Mouse (Mus musculus): ENCODE measurements at regions not wholly inside any gene's neighbourhood (a gene's known extent, or its start where the extent isn't known, plus 50 kb on each side); places are given as distances from the start of the nearest gene placed in this dataset.
A peak's percentile ranks its signal among the peaks of the same experiment; 100 is the strongest.

GRCm38 (mm10) chr3:134050649-134051048 lies 185.6 kb upstream of the Cxxc4 start:
- ATAC-seq (replicated peaks; ENCODE audit: low read depth, poor library complexity, severe bottlenecking): no peak

DNA sequence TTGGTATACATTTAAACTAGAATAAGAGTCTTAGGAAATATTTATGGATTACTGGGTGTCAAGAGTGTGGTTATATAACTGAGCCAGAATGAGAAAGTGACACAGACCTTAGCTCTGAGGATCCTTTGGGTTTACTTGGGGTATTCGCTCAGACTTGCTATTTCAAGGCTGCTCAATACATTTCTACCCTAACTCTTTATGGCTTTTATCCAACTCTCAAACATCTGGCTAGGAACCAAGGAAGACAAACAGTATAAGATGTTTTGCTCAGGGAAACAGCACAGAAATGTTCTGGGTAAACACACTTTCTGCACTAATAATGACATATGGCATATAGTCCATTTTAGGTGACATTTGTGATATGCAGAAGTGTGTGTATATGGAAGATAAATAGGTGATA lies 153.8 kb upstream of the Cxxc4 start:
- ATAC-seq (replicated peaks; ENCODE audit: low read depth, poor library complexity, severe bottlenecking): no peak

- ATAC-seq (replicated peaks; ENCODE audit: low read depth, poor library complexity, severe bottlenecking): peak; percentile 95
These were observed 136.7 kb upstream of the Cxxc4 start for GRCm38 (mm10) chr3:134099471-134100125.

DNA sequence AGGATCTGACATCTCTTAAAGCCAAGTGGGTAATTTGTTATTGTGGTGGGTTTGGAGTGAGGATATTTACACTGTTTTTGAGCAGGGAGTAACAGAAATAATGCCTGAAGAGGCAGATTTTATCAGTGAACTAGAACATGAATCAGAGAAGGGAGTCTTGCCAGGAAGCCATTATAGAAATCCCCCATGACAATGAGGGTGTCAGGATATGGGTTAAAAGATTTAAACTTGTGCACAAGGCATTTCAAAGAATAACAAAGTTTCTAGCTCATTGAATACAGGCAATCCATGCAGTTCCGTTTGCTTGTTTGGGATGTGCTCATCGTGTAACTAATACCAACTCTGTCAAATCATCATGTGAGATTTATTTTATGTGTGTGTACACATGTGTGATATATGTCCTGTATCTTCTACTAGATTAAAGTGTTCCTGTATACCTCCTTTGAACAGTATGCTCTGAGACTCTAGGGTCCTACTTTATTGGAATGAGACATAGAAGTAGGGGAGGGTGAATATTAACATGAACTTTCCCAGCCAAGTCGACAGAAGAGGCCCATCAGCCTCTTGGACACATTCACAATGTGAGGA lies 134.0 kb upstream of the Cxxc4 start:
- ATAC-seq (replicated peaks; ENCODE audit: low read depth, poor library complexity, severe bottlenecking): no peak

GRCm38 (mm10) chr3:134104625-134105024 lies 131.7 kb upstream of the Cxxc4 start:
- no peak for ATAC-seq (replicated peaks; ENCODE audit: low read depth, poor library complexity, severe bottlenecking)

- no peak for ATAC-seq (replicated peaks; ENCODE audit: low read depth, poor library complexity, severe bottlenecking)
These were observed 131.2 kb upstream of the Cxxc4 start for GRCm38 (mm10) chr3:134105112-134105511.

- ATAC-seq (replicated peaks; ENCODE audit: low read depth, poor library complexity, severe bottlenecking): no peak
These were observed 130.7 kb upstream of the Cxxc4 start for GRCm38 (mm10) chr3:134105567-134105966.

GRCm38 (mm10) chr3:134114501-134114900 lies 121.8 kb upstream of the Cxxc4 start:
- ATAC-seq (replicated peaks; ENCODE audit: low read depth, poor library complexity, severe bottlenecking): no peak

- ATAC-seq (replicated peaks; ENCODE audit: low read depth, poor library complexity, severe bottlenecking): no peak
These were observed 121.3 kb upstream of the Cxxc4 start for GRCm38 (mm10) chr3:134115007-134115406.

DNA sequence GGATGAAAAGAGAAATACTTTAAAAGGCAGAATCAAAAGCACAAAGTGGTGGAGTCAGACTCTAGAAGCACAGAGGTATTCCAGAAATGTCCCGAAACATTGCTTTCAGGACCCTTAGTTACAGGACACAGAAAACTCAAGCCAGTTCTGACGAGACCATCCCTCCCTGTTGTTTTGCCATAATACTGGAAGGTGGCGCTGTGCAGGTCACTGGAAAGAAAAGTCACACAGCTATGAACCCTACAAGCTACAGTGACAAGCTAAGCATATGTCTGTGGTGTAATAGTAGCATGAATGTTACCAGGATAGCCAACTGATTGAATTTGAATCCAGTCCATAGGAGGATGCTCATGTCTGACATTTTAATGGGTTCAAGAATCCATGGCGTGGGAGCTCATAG lies 117.4 kb upstream of the Cxxc4 start:
- no peak for ATAC-seq (replicated peaks; ENCODE audit: low read depth, poor library complexity, severe bottlenecking)

DNA sequence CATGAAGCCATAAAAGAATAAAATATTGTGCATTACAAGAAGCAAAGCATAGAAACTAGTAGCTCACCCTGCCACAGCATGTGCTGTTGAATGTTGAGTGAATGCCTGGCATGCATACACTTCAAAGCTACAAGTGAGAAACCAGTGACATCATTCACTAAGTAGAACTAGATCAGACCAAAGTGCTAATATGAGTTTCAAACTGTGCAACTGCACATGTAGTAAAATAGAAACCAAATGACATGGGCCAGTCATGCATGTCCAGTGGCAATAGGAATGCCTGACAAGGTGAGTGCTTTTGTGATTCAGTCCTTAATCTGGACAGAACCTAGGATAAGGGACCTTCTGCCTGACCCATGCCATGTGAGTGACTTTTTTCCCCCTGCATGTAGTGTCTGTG lies 111.3 kb upstream of the Cxxc4 start:
- no peak for ATAC-seq (replicated peaks; ENCODE audit: low read depth, poor library complexity, severe bottlenecking)

DNA sequence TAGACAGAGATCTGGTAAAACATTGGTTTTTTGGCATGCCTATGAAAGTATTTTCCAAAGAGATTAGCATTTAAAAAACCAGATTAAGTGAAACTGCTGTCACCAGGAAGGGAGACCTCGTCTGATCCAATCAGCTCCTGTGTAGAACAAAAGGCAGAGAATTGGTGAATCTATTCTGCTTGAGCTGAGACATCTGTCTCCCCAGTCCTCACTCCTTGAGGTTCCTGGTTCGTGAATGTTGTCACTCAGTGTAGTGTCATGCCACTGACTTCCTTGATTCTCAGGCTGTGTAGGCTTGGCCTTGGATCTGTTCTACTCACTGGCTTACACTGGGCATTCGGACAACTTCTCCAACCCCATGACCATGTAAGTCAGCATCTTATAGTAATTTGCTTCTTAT lies 105.9 kb upstream of the Cxxc4 start:
- no peak for ATAC-seq (replicated peaks; ENCODE audit: low read depth, poor library complexity, severe bottlenecking)

- ATAC-seq (replicated peaks; ENCODE audit: low read depth, poor library complexity, severe bottlenecking): no peak
These were observed 91.0 kb upstream of the Cxxc4 start for GRCm38 (mm10) chr3:134145251-134145650.

GRCm38 (mm10) chr3:134145935-134146334 lies 90.3 kb upstream of the Cxxc4 start:
- ATAC-seq (replicated peaks; ENCODE audit: low read depth, poor library complexity, severe bottlenecking): no peak

DNA sequence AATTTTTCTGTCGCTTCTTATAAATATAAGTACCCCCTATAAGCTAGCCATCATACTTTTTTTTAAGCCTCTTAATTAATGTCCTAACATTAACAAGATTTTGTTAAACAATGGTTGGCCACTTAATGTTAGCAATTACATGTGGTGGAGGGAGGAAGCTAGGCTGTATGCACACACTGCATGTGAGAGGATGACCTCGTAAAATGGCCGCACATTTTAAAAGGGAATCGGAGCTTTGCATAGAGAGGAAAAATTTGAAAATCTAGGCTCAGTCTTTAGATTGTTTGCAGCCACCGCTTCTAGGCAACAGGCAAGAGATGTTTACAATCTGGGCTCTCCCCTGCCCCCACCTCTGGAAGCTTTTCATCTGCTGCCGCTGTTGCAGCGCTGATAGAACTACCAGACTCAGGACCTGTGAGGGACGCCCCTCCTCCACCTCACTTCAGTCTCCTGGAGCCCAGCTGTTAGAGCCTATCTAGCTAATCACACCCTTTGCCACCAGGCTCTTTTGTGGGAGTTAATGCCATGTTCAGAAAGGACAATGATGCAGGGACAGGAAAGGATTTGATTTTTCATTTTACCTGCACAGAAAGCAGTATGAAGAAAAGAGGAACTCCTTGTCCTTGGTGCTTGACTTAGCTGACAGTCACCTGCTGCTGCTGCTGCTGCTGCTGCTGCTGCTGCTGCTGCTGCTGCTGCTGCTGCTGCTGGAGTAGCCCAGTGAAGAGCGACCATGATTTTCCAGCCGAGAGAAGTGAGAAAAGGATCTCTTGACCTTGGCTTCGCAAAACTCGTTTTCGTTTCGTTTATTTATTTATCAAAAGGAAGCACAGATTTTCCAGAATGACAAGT lies 89.7 kb upstream of the Cxxc4 start:
- ATAC-seq (replicated peaks; ENCODE audit: low read depth, poor library complexity, severe bottlenecking): 0 out of 2 replicates have a peak, but pooled peaks have one; percentile 68

GRCm38 (mm10) chr3:134162288-134162687 lies 74.0 kb upstream of the Cxxc4 start:
- no peak for ATAC-seq (replicated peaks; ENCODE audit: low read depth, poor library complexity, severe bottlenecking)

- no peak for ATAC-seq (replicated peaks; ENCODE audit: low read depth, poor library complexity, severe bottlenecking)
These were observed 66.4 kb upstream of the Cxxc4 start for GRCm38 (mm10) chr3:134169922-134170321.

- no peak for ATAC-seq (replicated peaks; ENCODE audit: low read depth, poor library complexity, severe bottlenecking)
These were observed 63.9 kb upstream of the Cxxc4 start for GRCm38 (mm10) chr3:134172357-134172756.

DNA sequence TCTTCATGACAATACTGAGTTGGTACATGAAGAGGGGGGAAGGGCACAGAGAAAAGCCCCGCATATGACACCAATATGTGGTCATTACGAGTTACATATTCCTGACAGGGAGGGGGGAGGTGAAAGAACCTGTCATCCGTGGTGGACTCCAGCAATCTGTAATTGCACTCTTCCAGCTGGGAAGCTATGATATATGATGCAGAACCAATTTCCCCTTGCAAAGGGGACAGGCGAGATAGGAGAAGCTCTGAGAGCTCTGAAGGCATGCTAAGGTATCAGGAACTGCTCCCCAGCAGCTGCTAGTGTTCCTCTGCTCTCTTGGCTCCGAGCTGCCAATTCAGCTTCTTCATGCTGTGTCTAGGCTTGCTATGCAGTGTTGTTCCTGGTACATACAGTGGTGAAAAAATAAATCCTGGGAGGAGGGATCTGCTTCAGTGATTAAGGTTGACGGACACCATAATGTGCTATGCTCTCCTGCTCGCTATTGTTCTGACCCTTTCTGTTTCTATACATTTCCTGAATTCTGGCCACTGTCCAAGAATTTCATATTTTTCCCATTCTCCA lies 57.7 kb upstream of the Cxxc4 start:
- ATAC-seq (replicated peaks; ENCODE audit: low read depth, poor library complexity, severe bottlenecking): no peak

DNA sequence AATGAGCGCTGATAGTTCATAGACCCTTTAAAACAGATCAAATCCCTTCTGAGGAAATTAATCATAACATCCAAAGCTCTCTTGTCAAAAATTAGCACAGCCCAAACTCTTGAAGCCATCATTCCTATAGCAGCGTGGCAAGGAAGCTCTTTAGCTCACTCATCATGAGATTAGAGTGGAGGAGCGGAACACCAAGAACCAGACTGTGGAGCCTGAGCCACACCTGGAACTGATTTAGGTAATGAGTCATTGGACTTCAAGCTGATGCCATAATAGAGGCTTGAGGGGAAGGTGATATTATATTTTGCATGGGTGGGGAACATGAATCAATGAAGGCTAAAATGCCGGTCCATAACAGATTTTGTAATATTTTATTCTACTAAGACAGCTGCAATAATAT lies 52.2 kb upstream of the Cxxc4 start:
- ATAC-seq (replicated peaks; ENCODE audit: low read depth, poor library complexity, severe bottlenecking): no peak

All from common myeloid progenitor, adult 5-6 weeks (primary cell).